Mouse (Mus musculus) heart, embryonic 15.5 days (tissue): ENCODE results near the gene Tssk6. TPM values are rescaled to one million over a fixed set of nuclear protein-coding genes. Genes with fewer than 3 reads are reported as not detected.

ENCODE experiments used
- ATAC-seq: fragments of 200-750 bp; cut with Nextera tagmentation; replicated peaks from 2 replicates; pipeline ENCODE4 v1.8.0; 2017; ENCODE audit warnings: low read depth, moderate TSS enrichment; ENCODE audit not compliant: insufficient number of reproducible peaks, insufficient read depth, low FRiP score
- H3K27ac ChIP-seq: fragments of 300-500 bp; sonication (generic); 2 replicates; pipeline ENCODE4 v1.5.1; 2015; ENCODE audit warnings: mild to moderate bottlenecking, inconsistent platforms
- H3K27me3 ChIP-seq: fragments of 300-500 bp; sonication (generic); 2 replicates; pipeline ENCODE4 v1.6.1; 2015; ENCODE audit warnings: inconsistent platforms
- H3K36me3 ChIP-seq: fragments of 300-500 bp; sonication (generic); 2 replicates; pipeline ENCODE4 v1.6.1; 2015; ENCODE audit warnings: mild to moderate bottlenecking, inconsistent platforms
- H3K4me1 ChIP-seq: fragments of 300-500 bp; sonication (generic); replicated peaks from 2 replicates; pipeline ENCODE4 v1.6.1; 2015; ENCODE audit warnings: inconsistent platforms
- H3K4me2 ChIP-seq: fragments of 300-500 bp; sonication (generic); 2 replicates; pipeline ENCODE4 v1.6.1; 2015; ENCODE audit warnings: inconsistent platforms, mild to moderate bottlenecking, moderate library complexity
- H3K4me3 ChIP-seq: fragments of 300-500 bp; sonication (generic); 2 replicates; pipeline ENCODE4 v1.5.1; 2015; ENCODE audit warnings: mild to moderate bottlenecking, inconsistent platforms
- H3K9ac ChIP-seq: fragments of 300-500 bp; sonication (generic); 2 replicates; pipeline ENCODE4 v1.6.1; 2015; ENCODE audit warnings: mild to moderate bottlenecking, inconsistent platforms
- H3K9me3 ChIP-seq: fragments of 300-500 bp; sonication (generic); replicated peaks from 2 replicates; pipeline ENCODE4 v1.6.1; 2016; ENCODE audit warnings: inconsistent platforms
- WGBS: fragments of 180-500 bp; shearing (Covaris S2); methylation state at CpG from one replicate; pipeline ENCODE4 v1.1.7; 2015; ENCODE audit warnings: mixed read lengths; 5-methylcytosine and 5-hydroxymethylcytosine counted together
- polyA plus RNA-seq: library from polyadenylated mRNA; unstranded; fragments of >200 nt; fragmentation: Nextera tagmentation; extraction: Ambion mirVana; gene quantifications from 2 replicates; pipeline ENCODE4 v1.2.1, GENCODE M21; 2015

Tssk6 gene
- polyA plus RNA-seq, 1 experiment from 2014 or later = 1.5 TPM

- H3K9me3 ChIP-seq = no peaks in the 10 kb centered on the region
- no peak overlapping the region for H3K4me3 ChIP-seq
- H3K36me3 ChIP-seq = peaks cover 16% of the 10 kb centered on the region
- ATAC-seq = peak; percentile 15
- H3K27me3 ChIP-seq = no peaks in the 10 kb centered on the region
- H3K4me2 ChIP-seq = no peak overlapping the region; the same call in 1 of the 2 replicates
- H3K4me1 ChIP-seq = peaks cover 48% of the 10 kb centered on the region
- 33% methylated on average over 11 of the region's 11 CpGs for WGBS
- no peak overlapping the region for H3K9ac ChIP-seq
- peak overlapping the region; percentile 55 for H3K27ac ChIP-seq
These were observed 18.1 kb downstream of the Tssk6 start for GRCm38 (mm10) chr8:69919876-69920662.

GRCm38 (mm10) chr8:69921141-69921540, 19.2 kb downstream of the Tssk6 start:
- 85% methylated on average over 2 of the region's 2 CpGs for WGBS
- peak overlapping the region; percentile 55; the same call in 1 of the 2 replicates for H3K27ac ChIP-seq
- no peaks in the 10 kb centered on the region for H3K9me3 ChIP-seq
- H3K9ac ChIP-seq = no peak overlapping the region
- ATAC-seq = no peak
- no peak overlapping the region for H3K4me3 ChIP-seq
- H3K27me3 ChIP-seq = no peaks in the 10 kb centered on the region
- H3K36me3 ChIP-seq = peaks cover 15% of the 10 kb centered on the region
- no peak overlapping the region for H3K4me2 ChIP-seq
- peaks cover 39% of the 10 kb centered on the region for H3K4me1 ChIP-seq

- 13% methylated on average over 1 of the region's 1 CpGs for WGBS
- peaks cover 35% of the 10 kb centered on the region for H3K4me1 ChIP-seq
- no peak for ATAC-seq
These were observed 22.0 kb downstream of the Tssk6 start for GRCm38 (mm10) chr8:69923986-69924385.

DNA sequence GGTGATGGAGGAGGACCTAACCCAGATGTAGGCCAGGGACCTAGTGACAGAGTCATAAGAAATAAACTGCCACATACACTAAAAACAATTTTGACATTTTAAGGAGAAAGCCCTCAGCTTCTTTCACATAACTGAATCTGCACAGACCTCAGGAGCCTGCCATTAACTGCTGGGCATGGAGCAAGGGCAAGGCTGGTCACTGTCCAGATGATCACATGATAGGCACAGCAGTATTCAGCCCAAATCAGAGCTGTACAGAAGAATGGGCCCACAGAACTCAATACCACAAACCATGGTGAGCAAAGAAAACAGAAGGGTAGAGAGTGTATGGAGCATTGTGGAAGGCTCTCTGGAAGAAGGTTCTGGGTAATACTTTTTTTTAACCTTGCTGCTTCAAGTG, 24.9 kb downstream of the Tssk6 start:
- Histone ChIP-seq H3K4me1 (peaks cover 11% of the 10 kb centered on the region), H3K9me3 (no peaks in the 10 kb centered on the region), H3K9ac (no peak overlapping the region), H3K27me3 (no peaks in the 10 kb centered on the region), H3K4me3 (no peak overlapping the region), H3K36me3 (peaks cover 3% of the 10 kb centered on the region; the same call in 1 of the 2 replicates), H3K4me2 (no peak overlapping the region), H3K27ac (no peak overlapping the region)
- no peak for ATAC-seq

More at GRCm38 (mm10) chr8:69923986-69924385, 22.0 kb downstream of the Tssk6 start:
- peaks cover 3% of the 10 kb centered on the region; the same call in 1 of the 2 replicates for H3K36me3 ChIP-seq
- no peaks in the 10 kb centered on the region for H3K9me3 ChIP-seq
- no peaks in the 10 kb centered on the region for H3K27me3 ChIP-seq
- no peak overlapping the region for H3K9ac ChIP-seq
- H3K4me2 ChIP-seq = no peak overlapping the region
- no peak overlapping the region for H3K27ac ChIP-seq
- H3K4me3 ChIP-seq = no peak overlapping the region

GRCm38 (mm10) chr8:69933811-69934210, 31.8 kb downstream of the Tssk6 start:
- Histone ChIP-seq H3K36me3 (peaks cover 5% of the 10 kb centered on the region; the same call in 1 of the 2 replicates), H3K9ac (no peak overlapping the region), H3K9me3 (no peaks in the 10 kb centered on the region), H3K4me2 (no peak overlapping the region), H3K27me3 (no peaks in the 10 kb centered on the region), H3K27ac (no peak overlapping the region), H3K4me1 (peaks cover 45% of the 10 kb centered on the region), H3K4me3 (no peak overlapping the region)
- ATAC-seq = no peak
- 54% methylated on average over 2 of the region's 2 CpGs for WGBS

- no peak for ATAC-seq
- no peak overlapping the region for H3K4me3 ChIP-seq
- H3K9me3 ChIP-seq = no peaks in the 10 kb centered on the region
- no peaks in the 10 kb centered on the region for H3K27me3 ChIP-seq
- peaks cover 5% of the 10 kb centered on the region; the same call in 1 of the 2 replicates for H3K36me3 ChIP-seq
- WGBS = 71% methylated on average over 5 of the region's 5 CpGs
- no peak overlapping the region for H3K9ac ChIP-seq
- no peak overlapping the region for H3K27ac ChIP-seq
- H3K4me1 ChIP-seq = peaks cover 51% of the 10 kb centered on the region
- H3K4me2 ChIP-seq = no peak overlapping the region
These were observed 32.6 kb downstream of the Tssk6 start for GRCm38 (mm10) chr8:69934582-69934981.

- 92% methylated on average over 3 of the region's 3 CpGs for WGBS
- Histone ChIP-seq H3K27me3 (no peaks in the 10 kb centered on the region), H3K4me2 (no peak overlapping the region), H3K4me3 (no peak overlapping the region), H3K4me1 (peaks cover 60% of the 10 kb centered on the region), H3K9me3 (no peaks in the 10 kb centered on the region), H3K9ac (no peak overlapping the region), H3K27ac (peak overlapping the region; percentile 92), H3K36me3 (peaks cover 5% of the 10 kb centered on the region; the same call in 1 of the 2 replicates)
- ATAC-seq = no peak
These were observed 33.4 kb downstream of the Tssk6 start for GRCm38 (mm10) chr8:69935431-69935830.

GRCm38 (mm10) chr8:69936050-69936794, 34.2 kb downstream of the Tssk6 start:
- H3K4me3 ChIP-seq = no peak overlapping the region
- peak; percentile 86 for ATAC-seq
- H3K27ac ChIP-seq = peak overlapping the region; percentile 92
- WGBS = 32% methylated on average over 7 of the region's 7 CpGs
- no peaks in the 10 kb centered on the region for H3K9me3 ChIP-seq
- H3K36me3 ChIP-seq = peaks cover 5% of the 10 kb centered on the region; the same call in 1 of the 2 replicates
- peaks cover 67% of the 10 kb centered on the region for H3K4me1 ChIP-seq
- H3K4me2 ChIP-seq = no peak overlapping the region
- H3K9ac ChIP-seq = no peak overlapping the region
- no peaks in the 10 kb centered on the region for H3K27me3 ChIP-seq

GRCm38 (mm10) chr8:69937466-69937865, 35.5 kb downstream of the Tssk6 start:
- no peaks in the 10 kb centered on the region for H3K27me3 ChIP-seq
- H3K9ac ChIP-seq = no peak overlapping the region
- no peak overlapping the region for H3K4me2 ChIP-seq
- no peak for ATAC-seq
- H3K9me3 ChIP-seq = no peaks in the 10 kb centered on the region
- WGBS = 77% methylated on average over 3 of the region's 3 CpGs
- H3K27ac ChIP-seq = peak overlapping the region; percentile 92
- H3K36me3 ChIP-seq = peaks cover 5% of the 10 kb centered on the region; the same call in 1 of the 2 replicates
- no peak overlapping the region for H3K4me3 ChIP-seq
- peaks cover 74% of the 10 kb centered on the region for H3K4me1 ChIP-seq

- WGBS = 65% methylated on average over 6 of the region's 6 CpGs
- Histone ChIP-seq H3K4me1 (peaks cover 80% of the 10 kb centered on the region), H3K27ac (peak overlapping the region; percentile 38), H3K4me3 (no peak overlapping the region), H3K9me3 (no peaks in the 10 kb centered on the region), H3K4me2 (no peak overlapping the region), H3K9ac (no peak overlapping the region), H3K36me3 (peaks cover 5% of the 10 kb centered on the region; the same call in 1 of the 2 replicates), H3K27me3 (no peaks in the 10 kb centered on the region)
- no peak for ATAC-seq
These were observed 36.4 kb downstream of the Tssk6 start for GRCm38 (mm10) chr8:69938245-69938982.

GRCm38 (mm10) chr8:69939633-69940032, 37.6 kb downstream of the Tssk6 start:
- peak; percentile 58; the same call in 1 of the 2 replicates for ATAC-seq

More at GRCm38 (mm10) chr8:69939633-69940032, 37.6 kb downstream of the Tssk6 start:
- Histone ChIP-seq H3K27me3 (no peaks in the 10 kb centered on the region), H3K27ac (peak overlapping the region; percentile 71), H3K4me3 (no peak overlapping the region), H3K4me2 (no peak overlapping the region), H3K36me3 (peaks cover 5% of the 10 kb centered on the region; the same call in 1 of the 2 replicates), H3K4me1 (peaks cover 86% of the 10 kb centered on the region), H3K9ac (no peak overlapping the region), H3K9me3 (no peaks in the 10 kb centered on the region)
- 35% methylated on average over 3 of the region's 3 CpGs for WGBS
